Mouse (Mus musculus) spleen, postnatal 14 days (tissue): Measurements from ENCODE around the gene Map1s.

ENCODE experiments used
- DNase-seq, 2 experiments: peaks; one replicate each; pipeline ENCODE4 v3.0.0; 2021 to 2022; ENCODE audit warnings: low spot score in 2 of 2

The Map1s gene

DNA sequence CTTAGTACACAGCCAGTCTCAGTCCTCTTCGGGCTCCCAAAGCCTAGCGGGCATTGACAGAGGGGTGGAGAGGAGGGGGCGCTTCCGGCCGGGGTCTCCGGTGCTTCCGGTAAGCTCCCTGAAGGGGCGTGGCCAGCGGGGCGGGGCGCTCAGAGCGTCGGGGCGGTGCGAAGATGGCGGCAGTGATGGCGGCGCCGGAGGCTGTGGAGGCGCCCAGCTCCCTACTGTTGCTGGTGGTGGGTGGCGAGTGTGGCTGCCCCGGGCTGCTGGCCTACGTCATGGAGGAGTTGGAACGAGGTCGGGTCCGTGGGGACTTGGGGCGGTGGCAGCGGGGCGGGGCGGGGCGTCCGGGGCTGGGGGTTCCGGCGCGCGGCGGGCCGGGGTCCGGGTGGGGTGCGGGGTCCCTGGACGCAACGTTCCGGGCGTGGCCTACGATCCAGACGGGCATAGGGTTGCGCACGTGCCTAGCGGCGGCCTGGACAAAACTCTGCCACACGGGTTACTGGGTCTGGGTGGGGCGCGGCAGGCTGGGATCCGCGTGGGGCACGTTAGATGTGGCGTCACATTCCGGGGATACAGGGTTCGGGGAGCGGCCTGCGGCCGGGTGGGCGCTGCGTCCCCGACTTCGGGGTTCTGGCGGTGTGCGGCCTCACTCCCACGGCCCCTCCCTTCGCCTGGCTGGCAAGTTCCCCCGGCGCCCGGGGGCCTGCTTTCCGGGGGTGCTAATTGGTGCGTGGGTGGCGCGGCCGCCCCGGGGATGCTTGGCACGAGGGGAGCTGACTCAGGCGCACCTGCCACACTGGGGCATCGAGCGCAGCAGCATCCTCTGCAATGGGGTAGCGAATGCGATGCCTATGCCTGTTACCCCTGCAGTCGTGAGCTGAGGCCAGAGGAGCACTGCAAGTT, at the start of gene Map1s:
TSS of gene Map1s (plus strand) at position 102 of the 906 bp plus-strand sequence.
- DNase-seq, result peak; percentile 57 to 72

DNA sequence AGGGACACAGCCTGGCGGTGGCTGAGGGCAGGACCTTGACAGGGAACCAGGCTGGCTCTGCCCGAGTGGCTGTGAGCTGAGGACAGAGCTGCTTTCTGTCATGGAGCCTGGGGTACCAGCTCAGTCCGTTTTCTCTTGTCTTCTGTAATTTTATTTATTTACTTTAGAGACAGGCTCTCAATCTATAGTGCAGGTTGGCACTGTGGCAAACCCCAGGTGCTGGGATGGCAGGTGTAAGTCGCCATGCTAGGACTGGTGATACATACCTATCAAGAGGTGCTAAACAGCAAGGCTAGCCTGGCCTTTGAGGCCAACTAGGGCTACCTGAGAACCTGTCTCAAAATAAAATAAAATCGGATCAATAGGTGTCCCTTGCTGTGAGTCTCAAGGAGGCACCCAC, 49.7 kb upstream of the Map1s start:
- no peak for DNase-seq

DNA sequence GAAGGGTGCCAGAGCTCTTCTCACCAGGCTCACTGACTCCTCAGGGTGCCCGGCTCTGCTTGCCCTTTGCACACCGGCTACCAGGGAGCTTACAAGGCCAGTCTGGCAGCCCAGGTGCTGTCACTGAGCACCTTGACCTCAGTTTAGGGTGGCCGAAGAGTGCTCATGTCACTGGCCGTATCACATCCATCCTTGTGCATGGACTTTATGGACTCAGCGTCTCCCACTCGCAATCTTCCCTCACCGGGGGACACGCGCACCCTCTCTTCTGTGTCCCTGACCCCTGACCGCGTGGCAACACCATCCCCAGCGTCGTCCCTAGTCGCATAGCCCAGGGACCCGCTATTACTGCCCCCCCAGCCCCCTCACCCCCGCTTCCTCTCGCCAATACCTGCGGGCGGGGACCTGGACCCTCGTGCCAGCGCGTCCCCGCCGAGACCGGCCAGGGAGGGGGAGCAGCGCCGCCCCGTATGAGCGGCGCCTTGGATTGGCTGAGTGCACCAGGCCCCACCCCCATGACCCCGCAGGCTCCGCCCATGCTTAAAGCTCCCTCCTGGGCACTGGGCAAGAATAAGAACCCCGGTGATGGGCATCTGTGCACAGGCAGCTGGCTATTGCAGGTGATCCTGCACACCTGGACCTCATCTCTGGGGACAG, 49.1 kb upstream of the Map1s start:
- no peak for DNase-seq

DNA sequence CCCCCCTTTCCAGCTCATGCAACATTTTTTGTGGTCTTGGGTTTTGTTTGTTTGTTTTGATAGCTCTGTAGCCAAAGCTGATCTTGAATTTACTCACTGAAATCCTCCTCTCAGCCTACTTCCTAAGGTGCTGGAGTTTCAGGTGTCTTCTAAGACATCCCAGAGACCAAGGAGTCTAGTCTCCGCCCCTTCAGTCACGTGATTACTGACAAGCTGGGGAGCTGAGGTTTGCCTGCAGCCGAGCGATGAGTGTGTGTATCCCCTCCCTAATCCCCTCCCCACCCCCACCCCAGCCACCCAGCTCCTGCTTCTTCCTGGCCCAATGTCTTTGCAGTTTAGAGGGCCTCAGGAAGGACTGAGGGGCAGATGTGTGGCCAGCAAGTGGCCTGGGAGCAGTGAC, 48.2 kb upstream of the Map1s start:
- DNase-seq, result no peak

DNA sequence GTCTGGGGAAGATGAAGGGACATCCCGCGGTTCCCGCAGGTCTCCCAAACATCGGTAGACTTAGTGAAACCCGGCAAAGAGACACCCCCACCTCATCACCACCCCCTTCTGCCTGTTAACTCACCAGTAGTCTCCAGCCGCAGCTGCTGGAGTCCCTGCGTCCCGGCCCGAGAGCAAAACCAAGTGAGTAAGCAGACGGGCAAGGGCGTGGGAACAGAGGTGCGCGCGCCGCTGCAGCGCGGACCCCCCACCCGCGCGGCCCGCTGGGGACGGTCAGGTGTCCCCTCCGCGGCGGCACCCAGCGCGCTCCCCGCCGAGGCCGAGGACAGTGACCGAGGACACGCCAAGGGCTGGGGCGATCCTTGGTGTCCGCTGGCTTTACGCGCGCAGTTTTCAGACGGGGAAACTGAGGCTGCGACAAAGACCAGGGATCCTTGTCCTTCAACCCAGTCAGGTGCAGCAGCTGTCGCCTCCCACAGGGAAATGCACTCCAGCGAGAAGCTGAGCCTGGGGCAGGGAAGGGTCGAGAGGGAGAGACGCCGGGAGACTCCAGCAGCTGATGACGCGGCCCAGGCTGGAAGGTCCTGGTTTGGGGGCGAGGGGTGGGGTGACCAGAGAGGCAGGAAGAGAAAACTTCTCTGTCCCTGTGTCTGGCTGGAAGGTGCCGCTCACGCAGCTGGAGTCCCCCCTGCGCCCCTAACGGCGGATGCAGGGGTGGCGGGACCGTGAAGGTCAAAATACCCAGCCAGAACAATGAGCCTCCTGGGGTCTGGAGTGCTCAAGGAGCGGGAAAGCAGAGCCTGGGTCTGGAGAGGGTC, 42.7 kb upstream of the Map1s start, which contains the start of gene Kcnn1:
TSS of gene Kcnn1 (minus strand) at position 435 of the 818 bp plus-strand sequence.
- no peak for DNase-seq

DNA sequence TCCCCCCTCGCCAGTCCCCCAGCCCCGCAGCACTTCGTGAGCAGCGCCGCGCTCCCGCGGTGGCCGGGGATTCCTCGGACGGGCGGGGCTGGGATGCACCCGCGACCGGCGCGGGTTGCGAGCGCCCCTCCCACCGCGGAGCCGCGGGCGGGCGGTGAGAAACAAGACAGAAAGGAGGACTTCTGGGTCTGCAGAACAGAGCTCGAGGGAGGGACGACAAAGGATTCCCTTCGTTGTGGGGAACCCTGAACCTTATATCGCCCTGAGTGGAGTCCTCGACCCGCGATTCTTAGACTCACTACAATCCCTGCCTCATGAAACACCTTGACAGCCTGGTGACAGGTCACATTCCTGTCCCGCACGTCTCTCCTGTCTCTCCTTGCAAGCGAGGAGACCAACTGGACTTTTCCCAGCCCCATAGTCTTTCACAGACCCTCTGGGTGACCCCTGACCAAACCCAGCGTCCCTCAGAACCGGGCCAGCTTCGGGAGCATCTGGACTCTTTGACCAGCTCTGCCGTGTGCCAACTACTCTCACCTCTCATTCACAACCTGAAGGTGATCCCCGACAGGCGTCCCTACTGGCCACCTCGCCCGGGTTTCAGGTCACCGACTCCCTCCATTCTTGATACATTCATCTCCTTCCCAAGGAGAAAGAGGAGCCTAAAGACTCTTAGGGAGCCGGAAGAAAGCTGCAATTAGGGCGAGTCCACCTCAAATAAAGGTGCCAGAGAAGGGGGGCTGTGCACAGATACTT, 41.6 kb upstream of the Map1s start:
- DNase-seq, result no peak

DNA sequence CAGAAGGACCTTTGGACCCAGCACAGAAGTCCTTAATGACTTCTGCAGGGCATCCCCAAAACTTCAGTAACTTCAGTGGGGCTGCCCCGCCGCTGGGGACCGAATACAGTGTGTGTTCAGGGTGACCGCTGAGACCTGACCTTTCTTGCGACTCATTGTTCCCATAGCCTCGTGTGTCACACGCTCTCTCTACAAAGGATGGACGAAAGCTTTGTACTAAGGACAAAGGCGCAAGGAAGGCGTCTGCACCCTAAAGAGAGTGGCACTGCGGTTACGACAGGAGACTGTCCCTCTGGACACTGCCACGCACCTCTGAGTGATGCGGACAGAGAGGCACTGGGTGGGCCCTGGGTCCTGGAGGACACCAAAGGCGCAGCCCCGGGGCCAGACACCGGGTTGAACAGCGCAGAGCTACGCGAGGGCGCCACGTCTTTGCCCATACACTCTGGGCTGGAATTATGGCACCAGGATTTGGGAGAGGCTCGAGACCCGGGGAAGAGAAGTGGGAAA, 41.0 kb upstream of the Map1s start:
- DNase-seq, result no peak

DNA sequence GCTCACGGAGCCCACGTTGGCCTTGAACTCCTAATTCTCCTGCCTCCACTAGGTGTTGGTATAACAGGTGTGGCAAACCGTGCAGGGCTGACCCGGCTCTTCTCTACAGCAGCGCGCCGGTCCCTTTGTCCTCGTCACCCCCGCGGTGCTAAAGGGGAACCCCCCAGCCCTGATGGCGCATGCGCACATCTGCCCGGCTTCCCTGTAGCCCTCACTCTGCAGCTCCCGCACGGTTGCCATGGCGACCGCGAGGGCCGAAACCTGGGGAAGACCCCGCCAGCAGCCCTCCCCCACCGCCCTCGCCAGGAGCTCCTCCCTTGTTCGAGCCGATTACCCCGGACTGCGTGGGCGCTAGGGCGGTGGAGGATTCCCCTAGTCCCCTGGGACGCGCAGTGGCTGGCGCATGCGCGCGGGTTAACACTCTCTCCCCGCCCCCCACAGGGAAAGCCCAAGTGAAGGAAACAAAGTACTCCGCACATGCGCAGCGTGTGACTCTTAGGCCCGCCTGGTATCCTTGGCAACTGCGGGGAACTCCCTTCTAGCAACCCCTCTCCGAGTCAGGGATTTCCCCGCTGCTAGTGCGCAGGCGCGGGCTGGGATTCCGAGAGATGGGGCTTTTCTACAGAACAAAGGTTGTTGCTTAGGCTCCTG, 40.3 kb upstream of the Map1s start:
- peak; percentile 95 to 97 for DNase-seq

DNA sequence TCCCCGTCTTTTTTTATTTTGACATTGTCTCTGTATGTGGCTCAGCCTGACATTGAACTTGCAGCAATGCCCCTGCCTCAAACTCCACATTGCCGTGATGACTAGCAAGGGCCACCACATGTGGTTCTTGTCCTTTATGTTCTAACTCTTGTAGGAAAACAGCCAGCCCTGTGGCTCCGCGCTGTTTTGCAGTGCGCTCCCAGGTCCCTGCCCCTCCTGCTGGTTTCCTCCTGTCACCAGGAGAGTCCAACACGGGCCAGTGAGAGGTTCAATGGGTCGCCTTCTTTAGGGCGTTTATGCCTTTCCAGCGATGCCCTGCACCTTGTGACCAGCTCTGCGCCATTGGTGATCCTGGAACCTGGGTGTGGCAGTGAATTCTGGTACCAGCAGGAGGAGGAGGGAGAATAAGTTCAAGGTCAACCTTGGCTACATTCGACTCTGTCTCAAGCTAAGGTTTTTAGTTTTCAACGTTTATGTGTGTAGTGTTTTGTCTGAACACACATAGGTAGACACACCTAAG, 39.7 kb upstream of the Map1s start:
- no peak for DNase-seq

DNA sequence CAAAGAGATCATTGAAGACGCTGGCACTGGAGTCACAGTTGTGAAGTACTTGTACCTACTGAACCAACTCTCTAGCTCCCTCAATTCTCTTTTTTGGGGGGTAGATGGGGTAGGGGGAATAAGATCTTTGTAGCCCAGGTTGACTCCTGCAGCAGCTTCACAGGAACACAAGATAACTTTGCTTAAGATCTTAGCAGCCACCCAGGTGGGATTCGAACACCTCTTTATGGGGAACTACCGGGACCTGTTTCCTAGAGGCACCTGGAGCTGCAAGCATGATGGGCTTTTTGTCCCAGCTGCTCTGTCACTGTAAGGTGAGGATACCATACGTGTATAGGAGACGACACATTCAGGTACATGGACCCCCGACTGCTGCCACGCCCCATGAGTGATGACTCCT, 39.2 kb upstream of the Map1s start:
- no peak for DNase-seq

DNA sequence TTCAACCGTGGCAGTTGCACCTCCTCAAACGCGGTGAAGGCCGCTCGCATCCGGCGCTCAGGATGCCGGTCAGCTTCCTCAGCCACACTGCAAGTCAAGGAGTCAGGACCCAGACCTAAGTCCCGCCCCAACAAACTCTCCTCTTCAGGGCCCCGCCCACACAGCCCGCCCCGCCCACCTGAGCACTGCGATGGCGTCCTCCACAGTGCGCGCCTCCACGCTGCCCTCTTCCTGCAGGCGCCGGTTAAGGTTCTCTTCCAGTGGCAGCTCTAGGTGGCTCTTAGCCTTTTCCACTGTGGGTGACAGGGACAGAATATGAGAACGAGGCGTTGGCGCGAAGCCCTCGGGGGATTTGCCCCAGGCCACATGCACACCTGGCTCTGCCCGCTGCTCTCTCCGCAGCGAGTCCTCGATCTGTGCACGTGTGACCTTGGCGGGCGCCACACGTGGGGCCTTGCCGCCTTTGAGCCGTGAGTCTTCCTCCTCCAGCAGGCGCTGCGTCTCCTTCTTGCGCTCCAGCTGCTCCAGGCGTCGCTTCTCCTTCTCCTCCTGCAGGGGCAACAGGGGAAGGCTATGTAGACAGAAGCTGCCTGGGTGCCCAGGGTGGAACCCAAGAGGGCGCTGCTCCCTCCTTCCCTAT, 37.1 kb upstream of the Map1s start:
- DNase-seq, result peak; percentile 36 to 55

DNA sequence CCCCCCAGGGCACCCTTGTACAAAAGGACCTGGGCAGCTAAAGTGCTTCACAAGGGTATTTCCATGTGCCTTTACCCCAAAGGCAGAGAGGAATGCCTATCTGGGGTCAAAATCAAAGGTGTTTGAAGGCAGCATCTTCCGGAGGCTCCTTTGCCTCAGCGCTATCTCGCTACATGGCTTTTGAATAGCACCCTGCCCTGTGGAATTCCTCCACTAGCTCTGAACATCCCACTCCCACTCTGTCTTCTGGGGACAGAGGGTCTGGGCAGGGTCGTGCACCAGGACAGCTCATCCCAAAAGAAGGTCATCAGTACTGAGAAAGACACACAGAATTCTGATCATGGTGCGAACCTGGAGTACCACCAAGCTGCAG, 36.5 kb upstream of the Map1s start:
- DNase-seq, result no peak

DNA sequence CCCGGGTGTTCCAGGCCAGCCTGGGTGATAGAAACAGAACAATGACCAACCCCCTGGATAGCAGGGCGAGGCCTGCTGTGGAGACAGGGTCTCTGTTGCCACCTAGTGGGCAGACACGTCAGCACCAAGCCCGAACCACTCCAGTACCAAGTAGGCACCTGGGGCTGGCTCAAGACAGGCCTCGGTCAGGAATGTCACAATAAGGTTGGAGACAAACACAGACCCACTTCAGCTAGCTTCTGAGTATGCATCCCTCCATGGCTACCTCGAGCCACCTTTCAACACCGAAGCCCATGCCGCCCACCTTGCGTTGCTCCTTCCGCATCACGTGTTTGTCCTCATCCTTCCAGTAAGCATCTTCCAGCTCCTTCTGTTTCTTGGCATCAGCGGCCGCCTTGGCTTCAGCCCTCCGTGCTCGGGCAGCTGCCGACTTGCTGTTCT, 36.1 kb upstream of the Map1s start:
- peak; percentile 64 to 70 for DNase-seq

DNA sequence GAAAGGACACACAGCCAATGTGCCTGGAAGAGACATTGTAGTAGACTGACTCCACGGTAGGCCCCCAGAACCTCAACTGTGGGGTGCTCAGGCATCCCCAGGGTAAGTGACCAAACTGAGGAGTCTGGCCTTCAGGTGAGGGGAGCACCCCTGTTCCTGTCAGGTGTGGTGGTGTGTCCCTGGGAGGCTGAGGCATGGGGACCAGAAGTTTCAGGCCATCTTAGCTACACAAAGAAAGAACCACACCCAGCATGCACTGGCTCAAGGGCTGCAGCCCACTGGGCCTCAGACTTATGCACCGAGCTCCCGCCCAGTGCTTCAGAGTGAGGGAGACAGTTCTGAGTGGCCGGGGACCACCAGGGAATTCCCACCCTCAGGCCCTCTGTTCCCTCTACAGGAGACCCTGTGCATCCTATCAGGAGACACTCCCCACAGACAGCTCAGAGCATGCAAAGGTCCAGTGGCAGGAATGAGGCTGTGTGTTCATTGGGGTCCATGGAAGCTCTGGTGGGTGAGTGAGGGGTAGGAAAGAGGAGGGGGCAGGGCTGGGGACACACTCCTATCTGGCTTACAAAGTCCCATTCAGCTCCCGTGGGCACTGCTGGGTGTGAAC, 34.4 kb upstream of the Map1s start:
- DNase-seq, result no peak

DNA sequence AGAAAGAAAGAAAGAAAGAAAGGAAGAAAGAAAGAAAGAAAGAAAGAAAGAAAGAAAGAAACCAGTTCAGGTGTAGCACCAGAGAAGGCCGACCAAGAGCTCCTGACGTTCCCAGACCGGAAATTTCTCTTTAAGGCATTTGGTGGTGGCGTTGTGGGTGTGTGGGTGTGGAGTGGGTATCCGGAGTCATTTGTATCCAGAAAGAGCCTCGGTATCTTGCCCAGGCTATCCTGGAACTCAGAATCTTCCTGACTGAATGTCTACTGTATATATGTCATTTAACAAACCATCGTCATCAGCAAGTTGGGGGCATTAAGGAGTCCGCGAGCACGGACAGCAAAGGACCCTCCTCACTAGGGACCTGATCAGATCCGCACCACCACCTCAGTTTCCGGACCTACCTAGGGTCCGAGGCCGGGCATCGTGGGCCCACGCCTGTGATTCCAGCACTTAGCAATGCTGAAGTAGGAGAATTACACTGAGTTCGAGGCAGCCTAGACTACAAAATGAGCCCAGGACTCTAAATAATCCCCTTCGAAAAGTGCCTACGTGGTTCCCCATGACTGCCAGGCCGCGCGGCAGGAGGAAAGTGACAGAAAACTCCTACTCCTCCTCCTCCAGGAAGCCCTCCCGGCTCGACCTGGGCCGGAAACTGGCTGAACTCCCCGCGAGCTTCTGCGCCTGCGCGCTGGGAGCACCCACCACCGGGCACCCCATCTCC, 32.9 kb upstream of the Map1s start:
- DNase-seq, result no peak

DNA sequence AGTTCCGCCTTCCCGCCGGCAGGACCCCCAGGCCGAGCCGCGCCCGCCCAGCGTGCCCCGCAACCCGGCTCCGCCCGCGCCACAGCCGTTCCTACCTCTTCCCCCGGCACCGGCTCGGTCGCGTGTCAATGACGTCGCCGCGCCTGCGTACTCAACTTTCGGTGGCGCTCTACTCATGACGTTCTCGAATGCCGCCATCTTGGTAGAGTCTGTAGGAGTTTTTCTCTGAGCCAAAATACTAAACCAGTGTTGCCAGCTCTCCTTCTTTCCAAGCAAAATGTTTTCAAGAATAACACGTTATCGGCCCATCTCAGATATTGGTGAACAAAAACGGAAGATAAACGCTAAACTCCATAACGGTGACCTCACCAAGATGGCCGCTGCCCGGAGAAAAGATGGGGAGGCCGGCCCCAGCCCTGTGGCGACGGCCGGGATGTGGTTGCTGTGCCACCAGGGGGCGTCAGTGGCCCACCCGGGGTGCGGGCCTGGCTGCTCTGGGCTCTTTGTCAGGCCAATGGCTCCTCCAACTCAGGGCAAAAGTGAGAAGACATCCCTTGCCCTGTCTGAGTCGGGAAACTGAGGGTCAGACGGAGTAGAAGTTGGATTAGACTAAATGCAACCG, 32.3 kb upstream of the Map1s start, which contains the start of gene Ccdc124:
TSS of gene Ccdc124 (minus strand) at position 572 of the 622 bp plus-strand sequence.
- DNase-seq, result peak; percentile 89 to 97

DNA sequence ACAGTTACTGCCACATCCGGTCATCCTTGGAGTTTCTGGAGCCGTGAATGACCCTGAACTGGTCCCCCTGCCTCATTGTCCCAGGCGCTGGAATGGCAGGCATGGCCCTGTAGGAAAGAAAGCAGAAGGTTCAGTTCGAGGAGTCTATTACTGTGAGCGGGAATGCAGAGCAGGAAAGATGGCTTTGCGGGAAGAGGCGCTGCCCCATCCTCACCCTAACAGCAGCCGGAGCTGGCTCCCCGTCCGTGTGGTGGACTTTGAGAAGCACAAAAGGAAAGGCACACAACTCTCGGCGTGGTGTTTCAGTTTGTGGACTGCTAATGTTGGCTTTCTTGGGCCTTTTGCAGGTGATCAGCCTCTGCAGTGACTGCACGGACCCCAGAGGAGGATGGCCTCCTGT, 31.3 kb upstream of the Map1s start:
- DNase-seq, result no peak

DNA sequence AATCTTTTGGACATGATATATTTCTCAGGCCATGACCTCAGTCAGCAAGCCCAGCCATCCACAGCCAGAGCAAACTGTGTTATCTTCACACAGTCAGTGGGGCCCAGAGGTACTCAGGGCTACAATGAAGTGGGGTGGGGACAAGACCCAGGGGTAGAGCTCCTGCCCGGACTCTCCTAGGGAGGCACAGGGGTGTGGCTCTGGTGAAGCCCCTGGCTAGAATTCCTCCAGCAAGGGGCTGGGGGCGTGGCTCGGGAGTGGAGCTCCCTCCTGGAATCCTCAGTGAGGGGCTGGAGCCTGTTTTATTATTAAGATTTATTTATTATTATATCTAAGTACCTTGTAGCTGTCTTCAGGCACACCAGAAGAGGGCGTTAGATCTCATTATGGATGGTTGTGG, 29.4 kb upstream of the Map1s start:
- DNase-seq, result no peak
